Comparison of ENCODE assay signal across 32 mouse cellular contexts in genomic region chr3:14882756-14883155, GRCm38 (mm10). TPM values are rescaled to one million over a fixed set of nuclear protein-coding genes. Genes with fewer than 3 reads are reported as not detected.
DNase-seq lines count a peak whose midpoint lies in the region; ATAC-seq and TF ChIP-seq lines count a peak whose summit lies in the region.
"Had no signal": no experiment of that assay in that cellular context is flagged by ENCODE, and none has a peak within 500 bp of the region (broad histone marks: within the 10 kb centered on the region; RNA-seq: fewer than 3 reads in every experiment).

No protein-coding gene starts in this region.

- no peak for TF ChIP-seq CTCF in liver, embryonic 14.5 days (IDR thresholded peaks at IDR 0.05; ENCODE audit: low read depth)
- no peak for TF ChIP-seq CTCF in liver, postnatal 0 days (IDR thresholded peaks at IDR 0.05; ENCODE audit: low read depth)

- no peak overlapping the region for H3K4me3 ChIP-seq in liver, embryonic 11.5 days (ENCODE audit: low read depth, low read length)
- H3K4me3 ChIP-seq in liver, embryonic 14.5 days (ENCODE audit: insufficient read depth in 1 of 2, low read depth in 2 of 2, low read length in 2 of 2): no peak overlapping the region
- no peak overlapping the region for H3K4me3 ChIP-seq in liver, postnatal 0 days (ENCODE audit: low read depth, low read length)
- H3K4me3 ChIP-seq: embryonic facial prominence, embryonic 12.5 days; embryonic facial prominence, embryonic 15.5 days; forebrain, embryonic 10.5 days; heart, embryonic 10.5 days; heart, embryonic 13.5 days had no signal

- no peaks in the 10 kb centered on the region for H3K9me3 ChIP-seq in liver, embryonic 11.5 days (ENCODE audit: control insufficient read depth, low read length)
- H3K9me3 ChIP-seq in liver, embryonic 14.5 days (ENCODE audit: control insufficient read depth, low read length): no peaks in the 10 kb centered on the region
- H3K9me3 ChIP-seq in liver, postnatal 0 days (ENCODE audit: low read length): no peaks in the 10 kb centered on the region
- H3K9me3 ChIP-seq: embryonic facial prominence, embryonic 12.5 days; embryonic facial prominence, embryonic 15.5 days; forebrain, embryonic 10.5 days; G1E; heart, embryonic 10.5 days; heart, embryonic 13.5 days had no signal

- peak overlapping the region; percentile 73 for H3K27ac ChIP-seq in liver, embryonic 11.5 days (ENCODE audit: low read depth, low read length)
- H3K27ac ChIP-seq in liver, embryonic 14.5 days: peak overlapping the region; percentile 84
- peak overlapping the region; percentile 66 for H3K27ac ChIP-seq in liver, postnatal 0 days (ENCODE audit: low read depth)
- H3K27ac ChIP-seq: embryonic facial prominence, embryonic 12.5 days; embryonic facial prominence, embryonic 15.5 days; forebrain, embryonic 10.5 days; heart, embryonic 10.5 days; heart, embryonic 13.5 days; hindbrain, embryonic 14.5 days; hindbrain, postnatal 0 days had no signal

- H3K9ac ChIP-seq in liver, embryonic 11.5 days (ENCODE audit: low read depth, low read length): peak overlapping the region; percentile 3; the same call in 1 of the 2 replicates
- H3K9ac ChIP-seq in liver, embryonic 14.5 days (replicated peaks): peak overlapping the region; percentile 59
- H3K9ac ChIP-seq in liver, postnatal 0 days (replicated peaks): peak overlapping the region; percentile 23; the same call in 1 of the 2 replicates
- H3K9ac ChIP-seq: embryonic facial prominence, embryonic 12.5 days; embryonic facial prominence, embryonic 15.5 days; forebrain, postnatal 0 days; heart, embryonic 13.5 days; hindbrain, embryonic 14.5 days had no signal

- DNase-seq in liver, embryonic 11.5 days (ENCODE audit: low spot score): no peak
- DNase-seq in liver: no peak
- DNase-seq in liver, embryonic 14.5 days (ENCODE audit: low read depth in 3 of 3, low spot score in 3 of 3): no peak
- no peak for DNase-seq in liver, postnatal 0 days
- no peak for DNase-seq in adrenal gland, postnatal 4 days (ENCODE audit: low spot score in 2 of 2)
- no peak for DNase-seq in ovary, adult 18-20 months (ENCODE audit: low spot score)
- DNase-seq in cerebellum, adult 8-10 months: no peak
- DNase-seq: adrenal gland, adult 8-10 months; adrenal gland, postnatal 25 days; B cell, adult 2 months; cerebellum, adult 11 months; cerebellum, adult 2 months; cerebellum, postnatal 10 days; forebrain, postnatal 0 days; gastrocnemius, postnatal 25 days; heart, adult 18-20 months; heart, postnatal 14 days; heart, postnatal 4 days had no signal

- TF ChIP-seq EP300 in liver, embryonic 14.5 days (IDR thresholded peaks at IDR 0.05; ENCODE audit: low read depth): peak; percentile 62
- TF ChIP-seq EP300 in liver, postnatal 0 days (IDR thresholded peaks at IDR 0.05; ENCODE audit: low read depth): peak; percentile 72; the same call in 1 of the 2 replicates

- peaks cover 23% of the 10 kb centered on the region for H3K4me1 ChIP-seq in liver, embryonic 11.5 days (replicated peaks; ENCODE audit: control insufficient read depth, insufficient read depth, low read length)
- H3K4me1 ChIP-seq in liver, embryonic 14.5 days (replicated peaks; ENCODE audit: control insufficient read depth in 2 of 2, insufficient read depth in 2 of 2, low read length in 1 of 2): peaks cover 55 to 59% of the 10 kb centered on the region in 2 experiments
- H3K4me1 ChIP-seq in liver, postnatal 0 days (ENCODE audit: insufficient read depth): peaks cover 16% of the 10 kb centered on the region
- H3K4me1 ChIP-seq: embryonic facial prominence, embryonic 12.5 days had no signal

- WGBS in liver, embryonic 11.5 days: 38% methylated on average over 3 of the region's 3 CpGs
- 12% methylated on average over 3 of the region's 3 CpGs for WGBS in liver, embryonic 14.5 days (ENCODE audit: insufficient replicate concordance)
- 39% methylated on average over 3 of the region's 3 CpGs for WGBS in liver, postnatal 0 days (ENCODE audit: insufficient replicate concordance)

- H3K36me3 ChIP-seq in liver, embryonic 11.5 days (ENCODE audit: control insufficient read depth, insufficient read depth, low read length): no peaks in the 10 kb centered on the region
- peaks cover 9% of the 10 kb centered on the region for H3K36me3 ChIP-seq in liver, embryonic 14.5 days (replicated peaks; ENCODE audit: control insufficient read depth, insufficient read depth, low read depth)
- H3K36me3 ChIP-seq in liver, postnatal 0 days (replicated peaks; ENCODE audit: insufficient read depth, low read length): no peaks in the 10 kb centered on the region
- H3K36me3 ChIP-seq: embryonic facial prominence, embryonic 12.5 days; embryonic facial prominence, embryonic 15.5 days; forebrain, embryonic 10.5 days; heart, embryonic 10.5 days; heart, embryonic 13.5 days had no signal

- ATAC-seq in liver, embryonic 11.5 days (replicated peaks; ENCODE audit: low FRiP score): peak; percentile 16; the same call in 1 of the 2 replicates
- 0 out of 2 replicates have a peak, but pooled peaks have one; percentile 1 for ATAC-seq in common myeloid progenitor, adult 5-6 weeks (replicated peaks; ENCODE audit: low read depth, poor library complexity, severe bottlenecking)
- no peak for ATAC-seq in liver, embryonic 14.5 days (ENCODE audit: insufficient read depth)
- ATAC-seq in liver, postnatal 0 days: no peak
- ATAC-seq: activated CD4-positive, CD25-positive, alpha-beta regulatory T cell, adult 4 months; forebrain, embryonic 14.5 days; forebrain, postnatal 0 days; hindbrain, postnatal 0 days; inflammation-experienced regulatory T-cells, adult 6 months; intestine, embryonic 16.5 days had no signal

- H3K4me2 ChIP-seq in liver, embryonic 11.5 days: peak overlapping the region; percentile 15; the same call in 1 of the 2 replicates
- H3K4me2 ChIP-seq in liver, embryonic 14.5 days (ENCODE audit: low read depth): peak overlapping the region; percentile 35
- H3K4me2 ChIP-seq in liver, postnatal 0 days (ENCODE audit: low read depth, low read length): peak overlapping the region; percentile 5
- H3K4me2 ChIP-seq: embryonic facial prominence, embryonic 12.5 days; embryonic facial prominence, embryonic 15.5 days; heart, embryonic 13.5 days; hindbrain, embryonic 14.5 days had no signal

- H3K27me3 ChIP-seq in liver, embryonic 11.5 days (replicated peaks; ENCODE audit: control insufficient read depth, insufficient read depth, low read length): no peaks in the 10 kb centered on the region
- H3K27me3 ChIP-seq in liver, embryonic 14.5 days (ENCODE audit: control insufficient read depth, insufficient read depth, low read length): no peaks in the 10 kb centered on the region
- no peaks in the 10 kb centered on the region for H3K27me3 ChIP-seq in liver, postnatal 0 days (ENCODE audit: insufficient read depth, low read length)
- H3K27me3 ChIP-seq: CH12.LX; heart, embryonic 13.5 days had no signal

RNA-seq across cellular contexts. Expression of gene Car2, which starts 3.3 kb away (rescaled TPM):
- 1,283 and 1,400 TPM in 2 replicates for polyA plus RNA-seq in liver, embryonic 11.5 days (2014; fragmentation: Nextera tagmentation; extraction: Ambion mirVana)
- 593 and 613 TPM in 2 replicates for total RNA-seq in common myeloid progenitor, adult 5-6 weeks (2017)
- polyA plus RNA-seq in liver, embryonic 14.5 days (2012; rRNA removed): 960 and 1,504 TPM in 2 replicates
- 2,373 and 2,511 TPM in 2 replicates for polyA plus RNA-seq in liver, embryonic 14.5 days (2014; fragmentation: Nextera tagmentation; extraction: Ambion mirVana)
- 901 and 980 TPM in 2 replicates for polyA plus RNA-seq in liver, postnatal 0 days (2015; fragmentation: Nextera tagmentation; extraction: Ambion mirVana)
- 10 to 100 TPM; 47.1 to 65.0 TPM for total RNA-seq in adrenal gland, postnatal 4 days (2021)

RNA-seq across cellular contexts. Expression of gene Car3, which starts 19.4 kb away (rescaled TPM):
- 3.2 and 3.5 TPM in 2 replicates for polyA plus RNA-seq in liver, embryonic 11.5 days (2014; fragmentation: Nextera tagmentation; extraction: Ambion mirVana)
- 6.7 and 7.7 TPM in 2 replicates for total RNA-seq in common myeloid progenitor, adult 5-6 weeks (2017)
- 30.6 and 33.2 TPM in 2 replicates for polyA plus RNA-seq in liver, embryonic 14.5 days (2012; rRNA removed)
- polyA plus RNA-seq in liver, embryonic 14.5 days (2014; fragmentation: Nextera tagmentation; extraction: Ambion mirVana): 80.3 and 134 TPM in 2 replicates
- 38.8 and 39.0 TPM in 2 replicates for polyA plus RNA-seq in liver, postnatal 0 days (2015; fragmentation: Nextera tagmentation; extraction: Ambion mirVana)
- total RNA-seq in adrenal gland, postnatal 4 days (2021): 100 to 1,000 TPM; 819 to 922 TPM
- polyA plus RNA-seq: inflammation-experienced regulatory T-cells, adult 6 months had no signal

Comparison
In these comparisons a context has a peak if more than half of its experiments do, and no peak if none do; other contexts are left out.
1. ATAC-seq: peak in liver, embryonic 11.5 days (single experiment) and common myeloid progenitor, adult 5-6 weeks (single experiment); none in liver, embryonic 14.5 days (single experiment) and liver, postnatal 0 days (single experiment).
2. H3K9ac ChIP-seq: peak in every context shown above with its lines; median percentile 59 in liver, embryonic 14.5 days; 23 in liver, postnatal 0 days; 3 in liver, embryonic 11.5 days.
3. Peak in every context shown above with its lines, with median percentiles within 50 percentile points of each other: H3K27ac ChIP-seq and H3K4me2 ChIP-seq.